Mouse (Mus musculus) midbrain, embryonic 14.5 days (tissue): ENCODE results near the gene Nop14. TPM values are rescaled to one million over a fixed set of nuclear protein-coding genes. Genes with fewer than 3 reads are reported as not detected.

Experiments
- ATAC-seq: fragments of 200-750 bp; cut with Nextera tagmentation; 2 replicates; pipeline ENCODE4 v1.8.0; 2017; ENCODE audit warnings: moderate number of reproducible peaks, moderate library complexity; ENCODE audit not compliant: low FRiP score, low TSS enrichment
- DNase-seq: peaks from one replicate; pipeline ENCODE4 v3.0.0-alpha.2; 2015
- H3K27ac ChIP-seq: fragments of 300-500 bp; sonication (generic); replicated peaks from 2 replicates; pipeline ENCODE4 v1.5.1; 2014; ENCODE audit warnings: mild to moderate bottlenecking, low read depth, low read length, moderate library complexity
- H3K27me3 ChIP-seq: fragments of 300-500 bp; sonication (generic); 2 replicates; pipeline ENCODE4 v1.6.1; 2014; ENCODE audit warnings: low read length, control low read depth, mixed read lengths; ENCODE audit not compliant: control insufficient read depth, insufficient read depth
- H3K36me3 ChIP-seq: fragments of 300-500 bp; sonication (generic); 2 replicates; pipeline ENCODE4 v1.6.1; 2014; ENCODE audit warnings: low read length, control low read depth; ENCODE audit not compliant: control insufficient read depth, insufficient read depth
- H3K4me1 ChIP-seq: fragments of 300-500 bp; sonication (generic); 2 replicates; pipeline ENCODE4 v1.6.1; 2014; ENCODE audit warnings: mild to moderate bottlenecking, antibody characterized with exemption, low read length, control low read depth; ENCODE audit not compliant: control insufficient read depth, insufficient read depth
- H3K4me2 ChIP-seq: fragments of 300-500 bp; sonication (generic); 2 replicates; pipeline ENCODE4 v1.6.1; 2014; ENCODE audit warnings: mild to moderate bottlenecking, low read length, moderate library complexity
- H3K4me3 ChIP-seq: fragments of 300-500 bp; sonication (generic); replicated peaks from 2 replicates; pipeline ENCODE4 v1.5.1; 2014; ENCODE audit warnings: low read depth, low read length
- H3K9ac ChIP-seq: fragments of 300-500 bp; sonication (generic); replicated peaks from 2 replicates; pipeline ENCODE4 v1.6.1; 2014; ENCODE audit warnings: mild to moderate bottlenecking, low read length, moderate library complexity
- H3K9me3 ChIP-seq: fragments of 300-500 bp; sonication (generic); 2 replicates; pipeline ENCODE4 v1.6.1; 2016; ENCODE audit warnings: low read length, control low read depth, mixed read lengths; ENCODE audit not compliant: control insufficient read depth
- whole genome bisulfite sequencing: fragments of 180-500 bp; shearing (Covaris S2); extraction: QIAGEN DNeasy Blood & Tissue Kit; methylation state at CpG from one replicate; pipeline ENCODE4 v1.1.7; 2014; 5-methylcytosine and 5-hydroxymethylcytosine counted together
- polyA plus RNA-seq: library from polyadenylated mRNA; unstranded; fragments of >200 nt; fragmentation: Nextera tagmentation; extraction: Ambion mirVana; gene quantifications from 2 replicates; pipeline ENCODE4 v1.2.1, GENCODE M21; 2014

The Nop14 gene
- 18.9 and 20.7 TPM in 2 replicates for polyA plus RNA-seq

GRCm38 (mm10) chr5:34659686-34660590 is at the start of gene Nop14, which contains the start of gene Grk4:
Gene Nop14 (minus strand): TSS chr5:34660148.
Gene Grk4 (plus strand): TSS chr5:34660379.
- peaks cover 7% of the 10 kb centered on the region for H3K4me1 ChIP-seq
- H3K27ac ChIP-seq, result peak within 1 kb of the TSS; percentile 83
- peaks cover 25% of the 10 kb centered on the region for H3K36me3 ChIP-seq
- peak within 1 kb of the TSS; percentile 60 for H3K4me3 ChIP-seq
- ATAC-seq (peak; percentile 100), DNase-seq (peak; percentile 100)
- H3K9me3 ChIP-seq, result no peaks in the 10 kb centered on the region
- peak within 1 kb of the TSS; percentile 64 for H3K4me2 ChIP-seq
- H3K9ac ChIP-seq, result peak within 1 kb of the TSS; percentile 59
- under 1% methylated on average over 60 of the region's 60 CpGs for WGBS
- H3K27me3 ChIP-seq, result no peaks in the 10 kb centered on the region

GRCm38 (mm10) chr5:34708436-34708835 is 48.5 kb upstream of the Nop14 start:
- Histone ChIP-seq H3K4me1 (no peaks in the 10 kb centered on the region), H3K9ac (no peak overlapping the region), H3K27me3 (no peaks in the 10 kb centered on the region), H3K4me2 (no peak overlapping the region), H3K4me3 (no peak overlapping the region), H3K27ac (no peak overlapping the region), H3K9me3 (no peaks in the 10 kb centered on the region), H3K36me3 (no peaks in the 10 kb centered on the region)
- no peak for DNase-seq
- 88% methylated on average over 1 of the region's 1 CpGs for WGBS
- no peak for ATAC-seq

- WGBS, result 72% methylated on average over 5 of the region's 5 CpGs
- H3K36me3 ChIP-seq, result no peaks in the 10 kb centered on the region
- no peaks in the 10 kb centered on the region for H3K9me3 ChIP-seq
- ATAC-seq (no peak), DNase-seq (no peak)
- H3K27me3 ChIP-seq, result no peaks in the 10 kb centered on the region
- no peak overlapping the region for H3K9ac ChIP-seq
- no peak overlapping the region for H3K4me3 ChIP-seq
- H3K4me2 ChIP-seq, result no peak overlapping the region
- no peaks in the 10 kb centered on the region for H3K4me1 ChIP-seq
- no peak overlapping the region for H3K27ac ChIP-seq
These were observed 35.6 kb upstream of the Nop14 start for GRCm38 (mm10) chr5:34695521-34695920.

DNA sequence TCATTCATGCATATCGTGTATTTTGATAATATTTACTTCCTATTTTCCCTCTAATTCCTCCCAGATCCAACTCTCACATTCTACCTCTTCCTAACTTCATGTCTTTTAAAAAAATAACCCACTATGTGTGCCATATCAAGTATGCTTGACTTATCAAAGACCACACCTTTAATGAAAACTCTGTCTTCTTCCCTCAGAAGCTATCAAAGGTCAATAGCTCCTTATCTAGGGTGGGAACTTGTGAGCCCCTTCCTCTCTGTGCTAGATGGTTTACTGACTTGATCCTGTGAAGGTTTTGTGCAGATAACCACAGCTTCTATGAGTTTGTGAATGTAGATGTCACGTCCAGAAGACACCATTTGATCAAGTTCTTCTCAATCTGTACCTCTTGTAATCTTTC is 32.8 kb upstream of the Nop14 start:
- no peak overlapping the region for H3K4me2 ChIP-seq
- no peaks in the 10 kb centered on the region for H3K27me3 ChIP-seq
- no peak overlapping the region for H3K27ac ChIP-seq
- H3K9me3 ChIP-seq, result no peaks in the 10 kb centered on the region
- 75% methylated on average over 2 of the region's 2 CpGs for WGBS
- no peak overlapping the region for H3K4me3 ChIP-seq
- DNase-seq (no peak), ATAC-seq (no peak)
- H3K9ac ChIP-seq, result no peak overlapping the region
- H3K36me3 ChIP-seq, result no peaks in the 10 kb centered on the region
- H3K4me1 ChIP-seq, result no peaks in the 10 kb centered on the region

- Histone ChIP-seq H3K4me3 (no peak overlapping the region), H3K36me3 (no peaks in the 10 kb centered on the region), H3K9me3 (no peaks in the 10 kb centered on the region), H3K9ac (no peak overlapping the region), H3K4me1 (no peaks in the 10 kb centered on the region), H3K27me3 (no peaks in the 10 kb centered on the region), H3K4me2 (no peak overlapping the region), H3K27ac (no peak overlapping the region)
- WGBS, result 94% methylated on average over 1 of the region's 1 CpGs
- DNase-seq (no peak), ATAC-seq (no peak)
These were observed 29.9 kb upstream of the Nop14 start for GRCm38 (mm10) chr5:34689868-34690267.

- DNase-seq, result peak; percentile 6
- no peaks in the 10 kb centered on the region for H3K36me3 ChIP-seq
These were observed 10.3 kb upstream of the Nop14 start for GRCm38 (mm10) chr5:34670280-34670679.

GRCm38 (mm10) chr5:34669493-34669892 is 9.5 kb upstream of the Nop14 start:
- ATAC-seq (no peak), DNase-seq (no peak)
- no peak overlapping the region for H3K4me3 ChIP-seq
- WGBS, result 87% methylated on average over 2 of the region's 2 CpGs
- H3K27ac ChIP-seq, result no peak overlapping the region
- no peak overlapping the region for H3K4me2 ChIP-seq
- H3K27me3 ChIP-seq, result no peaks in the 10 kb centered on the region
- H3K4me1 ChIP-seq, result no peaks in the 10 kb centered on the region
- no peak overlapping the region for H3K9ac ChIP-seq
- no peaks in the 10 kb centered on the region for H3K36me3 ChIP-seq
- no peaks in the 10 kb centered on the region for H3K9me3 ChIP-seq

More at GRCm38 (mm10) chr5:34670280-34670679, 10.3 kb upstream of the Nop14 start:
- H3K27me3 ChIP-seq, result no peaks in the 10 kb centered on the region
- H3K9ac ChIP-seq, result no peak overlapping the region
- no peak overlapping the region for H3K4me3 ChIP-seq
- ATAC-seq, result no peak
- WGBS, result 77% methylated on average over 4 of the region's 4 CpGs
- no peaks in the 10 kb centered on the region for H3K4me1 ChIP-seq
- no peak overlapping the region for H3K4me2 ChIP-seq
- H3K9me3 ChIP-seq, result no peaks in the 10 kb centered on the region
- no peak overlapping the region for H3K27ac ChIP-seq

DNA sequence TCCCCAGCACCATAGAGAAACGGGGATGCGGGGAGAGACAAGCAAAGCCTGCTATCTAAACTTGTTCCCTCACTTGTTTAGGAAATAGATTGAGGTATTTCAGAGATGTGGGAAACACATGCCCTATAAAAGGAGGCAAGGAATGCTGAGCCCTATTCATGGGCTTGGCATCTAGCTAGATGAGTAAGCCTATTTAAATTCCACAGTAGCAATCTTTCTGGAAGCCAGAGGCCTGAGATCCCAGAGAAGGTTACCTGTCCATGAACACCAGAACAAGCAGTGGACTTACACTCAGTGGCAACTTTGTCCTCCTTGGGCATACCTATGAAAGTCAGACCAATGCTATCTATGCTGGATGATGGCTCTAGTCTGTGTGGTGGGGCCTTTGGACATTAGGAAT is 3.3 kb upstream of the Nop14 start:
- Histone ChIP-seq H3K4me3 (no peak overlapping the region), H3K4me2 (no peak overlapping the region), H3K27me3 (no peaks in the 10 kb centered on the region), H3K9me3 (no peaks in the 10 kb centered on the region), H3K36me3 (no peaks in the 10 kb centered on the region), H3K27ac (no peak overlapping the region), H3K4me1 (peaks cover 7% of the 10 kb centered on the region), H3K9ac (no peak overlapping the region)
- ATAC-seq (no peak), DNase-seq (no peak)
- WGBS, result 96% methylated on average over 2 of the region's 2 CpGs

- H3K9ac ChIP-seq, result no peak overlapping the region
- 85% methylated on average over 4 of the region's 4 CpGs for WGBS
- ATAC-seq (no peak), DNase-seq (no peak)
- peaks cover 8% of the 10 kb centered on the region for H3K36me3 ChIP-seq
- H3K4me1 ChIP-seq, result peaks cover 7% of the 10 kb centered on the region
- no peak overlapping the region for H3K4me3 ChIP-seq
- H3K4me2 ChIP-seq, result no peak overlapping the region
- H3K27ac ChIP-seq, result no peak overlapping the region
- H3K9me3 ChIP-seq, result no peaks in the 10 kb centered on the region
- H3K27me3 ChIP-seq, result no peaks in the 10 kb centered on the region
These were observed 2.0 kb upstream of the Nop14 start for GRCm38 (mm10) chr5:34661909-34662308.
